In the genomic region with DNA sequence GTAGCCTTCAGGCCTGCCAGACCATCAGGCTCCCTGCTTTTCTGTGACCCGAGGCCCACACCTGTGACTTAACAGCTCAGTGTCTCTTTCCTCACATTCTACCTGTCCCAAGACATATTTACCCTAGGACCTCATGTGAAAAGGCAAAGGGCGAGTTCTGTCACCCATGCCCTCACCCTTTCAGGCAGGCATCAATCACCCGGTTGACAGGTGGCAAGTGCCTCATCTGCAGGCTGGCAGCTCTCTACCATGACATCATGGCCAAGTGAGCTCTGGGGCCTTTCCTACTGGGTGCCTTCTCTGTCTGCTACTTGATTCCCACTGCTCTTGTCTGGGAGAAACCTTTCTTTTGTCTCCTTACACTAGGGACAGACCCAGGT, we compare ENCODE assay signal across 8 mouse cellular contexts.
DNase-seq lines count a peak whose midpoint lies in the region; ATAC-seq lines count a peak whose summit lies in the region.

No protein-coding gene starts in this region.

- no peak for DNase-seq in heart, adult 8-10 months (ENCODE audit: low spot score)
- no peak for DNase-seq in midbrain, embryonic 14.5 days
- peak; percentile 55 for DNase-seq in splenic B cell, adult 2 months (ENCODE audit: low read depth, low spot score)
- no peak for DNase-seq in urinary bladder, postnatal 4 days (ENCODE audit: low spot score in 2 of 2)
- no peak for DNase-seq in ovary, postnatal 14 days (ENCODE audit: low spot score)

- H3K36me3 ChIP-seq in heart, embryonic 12.5 days: no peaks in the 10 kb centered on the region
- no peaks in the 10 kb centered on the region for H3K36me3 ChIP-seq in midbrain, embryonic 16.5 days (ENCODE audit: control insufficient read depth, insufficient read depth, low read length)
- no peaks in the 10 kb centered on the region for H3K36me3 ChIP-seq in midbrain, embryonic 14.5 days (ENCODE audit: control insufficient read depth, insufficient read depth, low read length)
- no peaks in the 10 kb centered on the region for H3K36me3 ChIP-seq in intestine, embryonic 16.5 days (ENCODE audit: control insufficient read depth, insufficient read depth, low read length)
- no peaks in the 10 kb centered on the region for H3K36me3 ChIP-seq in splenic B cell, adult 2 months (ENCODE audit: control insufficient read depth, insufficient read depth, low read length, poor library complexity, severe bottlenecking)

- H3K9ac ChIP-seq in heart, embryonic 12.5 days: no peak overlapping the region
- no peak overlapping the region for H3K9ac ChIP-seq in midbrain, embryonic 16.5 days (ENCODE audit: low read depth, low read length)
- H3K9ac ChIP-seq in midbrain, embryonic 14.5 days (replicated peaks; ENCODE audit: low read length): no peak overlapping the region
- H3K9ac ChIP-seq in intestine, embryonic 16.5 days (ENCODE audit: low read depth, low read length): no peak overlapping the region

- no peak overlapping the region for H3K4me3 ChIP-seq in heart, embryonic 12.5 days
- no peak overlapping the region for H3K4me3 ChIP-seq in midbrain, embryonic 16.5 days (ENCODE audit: low read depth, low read length)
- no peak overlapping the region for H3K4me3 ChIP-seq in midbrain, embryonic 14.5 days (replicated peaks; ENCODE audit: low read depth, low read length)
- no peak overlapping the region for H3K4me3 ChIP-seq in intestine, embryonic 16.5 days (ENCODE audit: low read length)

- ATAC-seq in heart, embryonic 12.5 days (ENCODE audit: insufficient number of reproducible peaks, low FRiP score): no peak
- no peak for ATAC-seq in midbrain, embryonic 16.5 days
- no peak for ATAC-seq in midbrain, embryonic 14.5 days (ENCODE audit: low FRiP score, low TSS enrichment)
- no peak; the same call in 1 of the 2 replicates for ATAC-seq in intestine, embryonic 16.5 days

- H3K27me3 ChIP-seq in heart, embryonic 12.5 days (replicated peaks): no peaks in the 10 kb centered on the region
- H3K27me3 ChIP-seq in midbrain, embryonic 16.5 days (ENCODE audit: control insufficient read depth, insufficient read depth, low read depth, low read length): no peaks in the 10 kb centered on the region; the same call in 1 of the 2 replicates
- no peaks in the 10 kb centered on the region for H3K27me3 ChIP-seq in midbrain, embryonic 14.5 days (ENCODE audit: control insufficient read depth, insufficient read depth, low read length)
- H3K27me3 ChIP-seq in intestine, embryonic 16.5 days (replicated peaks; ENCODE audit: control insufficient read depth, insufficient read depth, low read length): no peaks in the 10 kb centered on the region
- no peaks in the 10 kb centered on the region for H3K27me3 ChIP-seq in splenic B cell, adult 2 months (ENCODE audit: control insufficient read depth, insufficient read depth, low read length, poor library complexity, severe bottlenecking)

- H3K4me1 ChIP-seq in heart, embryonic 12.5 days (replicated peaks): peaks cover 36% of the 10 kb centered on the region
- no peaks in the 10 kb centered on the region for H3K4me1 ChIP-seq in midbrain, embryonic 16.5 days (ENCODE audit: control insufficient read depth, insufficient read depth, low read length)
- no peaks in the 10 kb centered on the region for H3K4me1 ChIP-seq in midbrain, embryonic 14.5 days (ENCODE audit: control insufficient read depth, insufficient read depth, low read length)
- peaks cover 14% of the 10 kb centered on the region for H3K4me1 ChIP-seq in intestine, embryonic 16.5 days (ENCODE audit: control insufficient read depth, insufficient read depth, low read length)

- H3K4me2 ChIP-seq in heart, embryonic 12.5 days: no peak overlapping the region
- no peak overlapping the region for H3K4me2 ChIP-seq in midbrain, embryonic 16.5 days (ENCODE audit: low read length)
- no peak overlapping the region for H3K4me2 ChIP-seq in midbrain, embryonic 14.5 days (ENCODE audit: low read length)
- H3K4me2 ChIP-seq in intestine, embryonic 16.5 days (ENCODE audit: low read depth, low read length): no peak overlapping the region

- WGBS in heart, embryonic 12.5 days: 69% methylated on average over 3 of the region's 3 CpGs
- WGBS in midbrain, embryonic 16.5 days: 88% methylated on average over 3 of the region's 3 CpGs
- 83% methylated on average over 3 of the region's 3 CpGs for WGBS in midbrain, embryonic 14.5 days
- 63% methylated on average over 3 of the region's 3 CpGs for WGBS in intestine, embryonic 16.5 days

- H3K27ac ChIP-seq in heart, embryonic 12.5 days (ENCODE audit: poor library complexity, severe bottlenecking): peak overlapping the region; percentile 81
- H3K27ac ChIP-seq in midbrain, embryonic 16.5 days (ENCODE audit: low read length): 0 out of 2 replicates have a peak overlapping the region, but pooled peaks have one; percentile 11
- H3K27ac ChIP-seq in midbrain, embryonic 14.5 days (replicated peaks; ENCODE audit: low read depth, low read length): no peak overlapping the region
- H3K27ac ChIP-seq in intestine, embryonic 16.5 days (ENCODE audit: low read length): peak overlapping the region; percentile 72

- H3K9me3 ChIP-seq in heart, embryonic 12.5 days (replicated peaks): no peaks in the 10 kb centered on the region
- H3K9me3 ChIP-seq in midbrain, embryonic 16.5 days (replicated peaks; ENCODE audit: control insufficient read depth, low read length, poor library complexity, severe bottlenecking): no peaks in the 10 kb centered on the region
- no peaks in the 10 kb centered on the region for H3K9me3 ChIP-seq in midbrain, embryonic 14.5 days (ENCODE audit: control insufficient read depth, low read length)
- no peaks in the 10 kb centered on the region for H3K9me3 ChIP-seq in intestine, embryonic 16.5 days (ENCODE audit: control insufficient read depth, low read length)
